Mouse (Mus musculus): ENCODE measurements around the gene Lima1.

The Lima1 gene

GRCm38 (mm10) chr15:99731167-99731566, 144.1 kb downstream of the Lima1 start:
- no peak for DNase-seq

GRCm38 (mm10) chr15:99729056-99729783, 146.0 kb downstream of the Lima1 start:
- no peak for DNase-seq
